Mouse (Mus musculus): Measurements from ENCODE around the gene Sept3. TPM values are rescaled to one million over a fixed set of nuclear protein-coding genes. Genes with fewer than 3 reads are reported as not detected.

Gene Sept3
- polyA plus RNA-seq, 1 experiment = 0.47 TPM

DNA sequence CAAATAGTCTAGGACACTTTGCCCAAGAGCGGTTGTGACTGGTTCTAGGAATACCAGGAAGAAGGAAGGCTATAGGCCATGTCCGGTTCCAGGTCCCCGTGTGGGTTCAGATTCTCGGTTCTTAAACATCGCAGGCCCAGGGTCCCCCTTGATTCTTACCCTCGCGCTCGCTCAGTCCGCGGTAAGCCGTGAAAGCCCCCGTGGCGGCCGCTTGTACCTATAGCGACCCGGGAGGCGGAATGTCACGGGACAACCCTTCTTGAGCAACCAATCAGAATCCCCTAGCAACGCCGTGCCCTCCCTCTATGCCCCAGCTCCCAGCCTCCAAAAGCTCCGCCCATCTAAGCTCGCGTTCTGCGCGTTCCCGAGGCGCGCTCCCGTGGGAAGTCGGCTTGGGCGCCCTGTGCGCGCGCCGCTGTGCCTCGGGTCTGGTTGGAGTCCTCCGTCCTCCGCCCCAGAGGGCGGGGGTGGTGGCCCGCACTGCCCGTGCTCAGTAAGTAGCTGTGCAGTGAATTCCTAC lies 64.0 kb downstream of the Sept3 start, which contains the start of the genes Naga, Pheta2 and Smdt1:
Naga (minus strand) TSS at position 333 of the 520 bp plus-strand sequence.
Pheta2 (plus strand) TSS at position 350 of the 520 bp plus-strand sequence.
Smdt1 (plus strand) TSS at position 367 of the 520 bp plus-strand sequence.
- DNase-seq = peak; percentile 98
- under 1% methylated on average over 41 of the region's 41 CpGs for WGBS
- Histone ChIP-seq H3K4me1 (ENCODE audit: control insufficient read depth, insufficient read depth, low read length) (peaks cover 9% of the 10 kb centered on the region; the same call in 1 of the 2 replicates), H3K36me3 (ENCODE audit: control insufficient read depth, insufficient read depth, low read length) (no peaks in the 10 kb centered on the region), H3K4me3 (ENCODE audit: insufficient read depth, low read depth, low read length) (peak within 1 kb of the TSS; percentile 73), H3K27ac (ENCODE audit: insufficient read depth, low read depth, low read length) (peak within 1 kb of the TSS; percentile 57), H3K27me3 (replicated peaks; ENCODE audit: control insufficient read depth, insufficient read depth, low read length) (no peaks in the 10 kb centered on the region)
- TF ChIP-seq POLR2A (IDR thresholded peaks at IDR 0.05; ENCODE audit: low read depth, low read length) = no peak
- TF ChIP-seq CTCF (conservative IDR thresholded peaks at IDR 0.05; ENCODE audit: insufficient read depth, insufficient read length, low read depth, low read length) = no peak

GRCm38 (mm10) chr15:82339150-82339549 lies 64.5 kb downstream of the Sept3 start:
- WGBS = 56% methylated on average over 10 of the region's 10 CpGs
- TF ChIP-seq CTCF (conservative IDR thresholded peaks at IDR 0.05; ENCODE audit: insufficient read depth, insufficient read length, low read depth, low read length) = no peak
- TF ChIP-seq POLR2A (IDR thresholded peaks at IDR 0.05; ENCODE audit: low read depth, low read length) = no peak
- H3K4me1 ChIP-seq (ENCODE audit: control insufficient read depth, insufficient read depth, low read length) = peaks cover 13% of the 10 kb centered on the region; the same call in 1 of the 2 replicates
- H3K4me3 ChIP-seq (ENCODE audit: insufficient read depth, low read depth, low read length) = peak overlapping the region; percentile 73
- H3K27me3 ChIP-seq (replicated peaks; ENCODE audit: control insufficient read depth, insufficient read depth, low read length) = no peaks in the 10 kb centered on the region
- H3K27ac ChIP-seq (ENCODE audit: insufficient read depth, low read depth, low read length) = no peak overlapping the region
- H3K36me3 ChIP-seq (ENCODE audit: control insufficient read depth, insufficient read depth, low read length) = no peaks in the 10 kb centered on the region
- no peak for DNase-seq

GRCm38 (mm10) chr15:82339634-82340254 lies 65.1 kb downstream of the Sept3 start:
- Histone ChIP-seq H3K36me3 (ENCODE audit: control insufficient read depth, insufficient read depth, low read length) (no peaks in the 10 kb centered on the region), H3K27ac (ENCODE audit: insufficient read depth, low read depth, low read length) (no peak overlapping the region), H3K27me3 (replicated peaks; ENCODE audit: control insufficient read depth, insufficient read depth, low read length) (no peaks in the 10 kb centered on the region), H3K4me1 (ENCODE audit: control insufficient read depth, insufficient read depth, low read length) (peaks cover 16% of the 10 kb centered on the region; the same call in 1 of the 2 replicates), H3K4me3 (ENCODE audit: insufficient read depth, low read depth, low read length) (no peak overlapping the region)
- no peak for DNase-seq
- no peak for TF ChIP-seq CTCF (conservative IDR thresholded peaks at IDR 0.05; ENCODE audit: insufficient read depth, insufficient read length, low read depth, low read length)
- no peak for TF ChIP-seq POLR2A (IDR thresholded peaks at IDR 0.05; ENCODE audit: low read depth, low read length)
- WGBS = 75% methylated on average over 8 of the region's 8 CpGs

GRCm38 (mm10) chr15:82340414-82341035 lies 65.8 kb downstream of the Sept3 start:
- 58% methylated on average over 21 of the region's 21 CpGs for WGBS
- Histone ChIP-seq H3K4me3 (ENCODE audit: insufficient read depth, low read depth, low read length) (peak overlapping the region; percentile 15; the same call in 1 of the 2 replicates), H3K36me3 (ENCODE audit: control insufficient read depth, insufficient read depth, low read length) (no peaks in the 10 kb centered on the region), H3K4me1 (ENCODE audit: control insufficient read depth, insufficient read depth, low read length) (peaks cover 16% of the 10 kb centered on the region; the same call in 1 of the 2 replicates), H3K27ac (ENCODE audit: insufficient read depth, low read depth, low read length) (no peak overlapping the region), H3K27me3 (replicated peaks; ENCODE audit: control insufficient read depth, insufficient read depth, low read length) (no peaks in the 10 kb centered on the region)
- TF ChIP-seq POLR2A (IDR thresholded peaks at IDR 0.05; ENCODE audit: low read depth, low read length) = no peak
- no peak for TF ChIP-seq CTCF (conservative IDR thresholded peaks at IDR 0.05; ENCODE audit: insufficient read depth, insufficient read length, low read depth, low read length)
- DNase-seq = no peak

- Histone ChIP-seq H3K4me1 (ENCODE audit: control insufficient read depth, insufficient read depth, low read length) (peaks cover 16% of the 10 kb centered on the region; the same call in 1 of the 2 replicates), H3K27me3 (replicated peaks; ENCODE audit: control insufficient read depth, insufficient read depth, low read length) (no peaks in the 10 kb centered on the region), H3K4me3 (ENCODE audit: insufficient read depth, low read depth, low read length) (peak overlapping the region; percentile 15; the same call in 1 of the 2 replicates), H3K36me3 (ENCODE audit: control insufficient read depth, insufficient read depth, low read length) (no peaks in the 10 kb centered on the region), H3K27ac (ENCODE audit: insufficient read depth, low read depth, low read length) (no peak overlapping the region)
- TF ChIP-seq CTCF (conservative IDR thresholded peaks at IDR 0.05; ENCODE audit: insufficient read depth, insufficient read length, low read depth, low read length) (no peak), POLR2A (IDR thresholded peaks at IDR 0.05; ENCODE audit: low read depth, low read length) (no peak)
- WGBS = 9% methylated on average over 39 of the region's 40 CpGs
- peak; percentile 40 for DNase-seq
Observed at GRCm38 (mm10) chr15:82341036-82341501, 66.4 kb downstream of the Sept3 start.

- no peaks in the 10 kb centered on the region for H3K36me3 ChIP-seq (ENCODE audit: control insufficient read depth, insufficient read depth, low read length)
- H3K4me1 ChIP-seq (ENCODE audit: control insufficient read depth, insufficient read depth, low read length) = peaks cover 16% of the 10 kb centered on the region; the same call in 1 of the 2 replicates
- no peak for TF ChIP-seq CTCF (conservative IDR thresholded peaks at IDR 0.05; ENCODE audit: insufficient read depth, insufficient read length, low read depth, low read length)
- no peak for TF ChIP-seq POLR2A (IDR thresholded peaks at IDR 0.05; ENCODE audit: low read depth, low read length)
- 77% methylated on average over 15 of the region's 15 CpGs for WGBS
- no peak overlapping the region for H3K27ac ChIP-seq (ENCODE audit: insufficient read depth, low read depth, low read length)
- no peak overlapping the region for H3K4me3 ChIP-seq (ENCODE audit: insufficient read depth, low read depth, low read length)
- H3K27me3 ChIP-seq (replicated peaks; ENCODE audit: control insufficient read depth, insufficient read depth, low read length) = no peaks in the 10 kb centered on the region
- no peak for DNase-seq
Observed at GRCm38 (mm10) chr15:82341675-82342542, 67.2 kb downstream of the Sept3 start.
